Mouse (Mus musculus) MEL (cell line): ENCODE measurements around the gene Dusp13. TPM values are rescaled to one million over a fixed set of nuclear protein-coding genes. Genes with fewer than 3 reads are reported as not detected.

Experiments
- DNase-seq: peaks from one replicate; pipeline ENCODE4 v3.0.0; 2011; ENCODE audit warnings: low read depth, low spot score
- H3K27ac ChIP-seq: 2 replicates; pipeline ENCODE4 v1.5.1; 2012; ENCODE audit warnings: low read depth, mild to moderate bottlenecking, control low read depth, low read length, moderate library complexity; ENCODE audit not compliant: control insufficient read depth
- H3K27me3 ChIP-seq, 2 experiments: fragments of 150-350 bp in 1 of 2; sonication (generic) in 1 of 2; 2 replicates each; pipeline ENCODE4 v1.6.1; 2012; ENCODE audit warnings: low read length in 2 of 2, mild to moderate bottlenecking in 2 of 2, improper control_type of control experiment in 1 of 2, moderate library complexity in 1 of 2; ENCODE audit not compliant: insufficient read depth in 2 of 2, control insufficient read depth in 1 of 2
- H3K36me3 ChIP-seq, 2 experiments: 2 replicates each; pipeline ENCODE4 v1.6.1; 2012 to 2014; ENCODE audit warnings: low read length in 2 of 2, improper control_type of control experiment in 1 of 2, inconsistent platforms in 1 of 2, mild to moderate bottlenecking in 1 of 2; ENCODE audit not compliant: insufficient read depth in 2 of 2, control insufficient read depth in 1 of 2
- H3K4me1 ChIP-seq, 2 experiments: fragments of 150-350 bp in 1 of 2; sonication (generic) in 1 of 2; 2 replicates each; pipeline ENCODE4 v1.6.1; 2012; ENCODE audit warnings: low read length in 2 of 2, improper control_type of control experiment in 1 of 2, mild to moderate bottlenecking in 1 of 2; ENCODE audit not compliant: insufficient read depth in 2 of 2, control insufficient read depth in 1 of 2
- H3K4me3 ChIP-seq, 2 experiments: fragments of 150-350 bp in 1 of 2; sonication (generic) in 1 of 2; 2 replicates each; pipeline ENCODE4 v1.5.1; 2012; ENCODE audit warnings: low read depth in 2 of 2, low read length in 2 of 2, mild to moderate bottlenecking in 2 of 2, moderate library complexity in 2 of 2, control low read depth in 1 of 2, improper control_type of control experiment in 1 of 2; ENCODE audit not compliant: control insufficient read depth in 1 of 2, insufficient read depth in 1 of 2
- H3K79me2 ChIP-seq: 2 replicates; pipeline ENCODE4 v1.6.1; 2012; ENCODE audit warnings: mild to moderate bottlenecking, low read length, moderate library complexity; ENCODE audit not compliant: control insufficient read depth, poor library complexity, insufficient read depth
- H3K9ac ChIP-seq: 2 replicates; pipeline ENCODE4 v1.6.1; 2012; ENCODE audit warnings: low read depth, mild to moderate bottlenecking, control low read depth, low read length, moderate library complexity; ENCODE audit not compliant: control insufficient read depth, poor library complexity, severe bottlenecking
- H3K9me3 ChIP-seq: fragments of 150-350 bp; sonication (generic); replicated peaks from 2 replicates; pipeline ENCODE4 v1.6.1; 2012; ENCODE audit warnings: mild to moderate bottlenecking, low read length, improper control_type of control experiment, moderate library complexity; ENCODE audit not compliant: insufficient read depth
- BHLHE40 ChIP-seq: IDR thresholded peaks from 2 replicates; pipeline ENCODE4 v1.6.1; 2012; ENCODE audit warnings: low read depth, mild to moderate bottlenecking, inconsistent platforms, low read length, improper control_type of control experiment, borderline replicate concordance
- CHD2 ChIP-seq: IDR thresholded peaks from 2 replicates; pipeline ENCODE4 v1.6.1; 2011; ENCODE audit warnings: low read length, improper control_type of control experiment
- CTCF ChIP-seq, 3 experiments: IDR thresholded peaks in 2 of 3; conservative IDR thresholded peaks in 1 of 3; 2 replicates each; pipeline ENCODE4 v1.5.1; 2011 to 2012; ENCODE audit warnings: low read length in 3 of 3, low read depth in 2 of 3, mild to moderate bottlenecking in 2 of 3, improper control_type of control experiment in 1 of 3, inconsistent platforms in 1 of 3, mixed read lengths in 1 of 3, moderate library complexity in 1 of 3; ENCODE audit not compliant: control insufficient read depth in 1 of 3, insufficient read depth in 1 of 3, poor library complexity in 1 of 3, severe bottlenecking in 1 of 3
- E2F4 ChIP-seq: IDR thresholded peaks from 2 replicates; pipeline ENCODE4 v1.6.1; 2011; ENCODE audit warnings: low read depth, low read length, improper control_type of control experiment, borderline replicate concordance
- ELF1 ChIP-seq: IDR thresholded peaks from 2 replicates; pipeline ENCODE4 v1.6.1; 2014; ENCODE audit warnings: low read depth, mild to moderate bottlenecking, inconsistent platforms, low read length, improper control_type of control experiment, moderate library complexity
- EP300 ChIP-seq, 2 experiments: IDR thresholded peaks; 2 replicates each; pipeline ENCODE4 v1.6.1; 2011; ENCODE audit warnings: improper control_type of control experiment in 2 of 2, low read length in 2 of 2, low read depth in 1 of 2, mild to moderate bottlenecking in 1 of 2
- ETS1 ChIP-seq: IDR thresholded peaks from 2 replicates; pipeline ENCODE4 v1.6.1; 2012; ENCODE audit warnings: low read depth, mild to moderate bottlenecking, inconsistent platforms, low read length, improper control_type of control experiment, moderate library complexity
- KAT2A ChIP-seq: conservative IDR thresholded peaks from 2 replicates; pipeline ENCODE4 v1.6.1; 2012; ENCODE audit warnings: low read depth, low read length, improper control_type of control experiment, inconsistent platforms
- MAX ChIP-seq: IDR thresholded peaks from 2 replicates; pipeline ENCODE4 v1.6.1; 2011; ENCODE audit warnings: low read length, improper control_type of control experiment
- MXI1 ChIP-seq: IDR thresholded peaks from 2 replicates; pipeline ENCODE4 v1.6.1; 2011; ENCODE audit warnings: mild to moderate bottlenecking, low read depth, low read length, improper control_type of control experiment
- MYB ChIP-seq: IDR thresholded peaks from 2 replicates; pipeline ENCODE4 v1.6.1; 2011; ENCODE audit warnings: mild to moderate bottlenecking, low read depth, low read length, improper control_type of control experiment
- NRF1 ChIP-seq: IDR thresholded peaks from 2 replicates; pipeline ENCODE4 v1.6.1; 2014; ENCODE audit warnings: low read depth, mild to moderate bottlenecking, inconsistent platforms, low read length, improper control_type of control experiment, moderate library complexity; ENCODE audit not compliant: poor library complexity, insufficient read depth, severe bottlenecking
- POLR2AphosphoS2 ChIP-seq: IDR thresholded peaks from 2 replicates; pipeline ENCODE4 v1.6.1; 2011; ENCODE audit warnings: low read length, improper control_type of control experiment
- RAD21 ChIP-seq: IDR thresholded peaks from 2 replicates; pipeline ENCODE4 v1.6.1; 2011; ENCODE audit warnings: mild to moderate bottlenecking, low read depth, low read length, improper control_type of control experiment
- RCOR1 ChIP-seq: IDR thresholded peaks from 2 replicates; pipeline ENCODE4 v1.6.1; 2012; ENCODE audit warnings: low read depth, mild to moderate bottlenecking, inconsistent platforms, low read length, improper control_type of control experiment
- SMC3 ChIP-seq: IDR thresholded peaks from 2 replicates; pipeline ENCODE4 v1.6.1; 2011; ENCODE audit warnings: low read depth, low read length, improper control_type of control experiment
- TBP ChIP-seq: IDR thresholded peaks from 2 replicates; pipeline ENCODE4 v1.8.0; 2011; ENCODE audit warnings: low read depth, low read length, improper control_type of control experiment
- ZKSCAN1 ChIP-seq: IDR thresholded peaks from 2 replicates; pipeline ENCODE4 v1.6.1; 2012; ENCODE audit warnings: low read depth, mild to moderate bottlenecking, inconsistent platforms, low read length, improper control_type of control experiment, moderate library complexity
- ZNF384 ChIP-seq: IDR thresholded peaks from 2 replicates; pipeline ENCODE4 v1.6.1; 2012; ENCODE audit warnings: low read depth, mild to moderate bottlenecking, inconsistent platforms, low read length, improper control_type of control experiment
- polyA plus RNA-seq, 2 experiments: library from polyadenylated mRNA; stranded (reverse) in 1 of 2; unstranded in 1 of 2; fragments of >175 nt in 1 of 2; fragments of >200 nt in 1 of 2; gene quantifications; 2 replicates each; pipeline versions ENCODE4 v1.2.1 to v1.2.4; 2012; ENCODE audit warnings: low replicate concordance in 2 of 2, low read depth in 1 of 2; ENCODE audit not compliant: insufficient read length in 2 of 2, insufficient read depth in 1 of 2, missing spikeins in 1 of 2
- total RNA-seq: library from RNA; depleted of rRNA; stranded (reverse); fragments of 300-350 nt; gene quantifications from 2 replicates; pipeline ENCODE4 v1.2.3, GENCODE M21; 2012

Gene Dusp13
- total and polyA plus RNA-seq, 3 experiments: 0.08 TPM; not detected in 2

DNA sequence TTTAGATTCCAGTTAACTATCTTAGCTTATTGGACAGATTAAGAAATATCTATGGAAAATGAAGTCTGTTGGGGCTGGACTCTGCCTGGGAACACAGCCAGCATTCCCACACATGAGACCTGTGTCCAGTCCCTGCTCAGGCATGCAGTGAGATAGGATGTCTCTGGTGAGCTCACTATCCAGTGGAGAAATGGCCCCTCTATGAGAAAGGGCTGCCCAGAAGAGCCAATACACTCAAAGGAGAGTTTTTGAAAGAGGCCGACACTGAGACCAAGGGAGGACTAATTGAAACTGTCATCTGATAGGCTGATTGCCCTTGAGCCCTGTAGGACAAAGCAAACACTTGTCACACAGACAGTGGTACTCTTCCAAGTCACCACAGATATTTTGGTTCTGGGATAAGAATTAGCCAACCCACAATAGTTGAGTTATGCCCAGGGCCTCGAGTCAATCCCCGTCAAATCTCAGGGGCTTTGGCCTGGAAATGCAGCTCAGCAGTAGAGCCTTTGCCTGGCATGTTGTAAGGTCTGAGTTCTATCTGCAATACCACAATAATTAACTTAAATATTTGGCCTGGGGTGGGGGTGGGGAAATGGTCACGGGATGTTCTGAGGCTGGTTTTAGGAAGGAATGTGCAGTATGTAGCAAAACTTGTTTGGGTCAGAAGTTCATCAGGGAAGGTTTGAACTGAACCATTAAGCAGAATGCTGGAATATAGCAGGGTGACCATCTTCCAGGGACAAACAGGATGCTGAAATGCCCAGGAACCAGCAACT is 30.4 kb downstream of the Dusp13 start:
- DNase-seq: no peak
- TF ChIP-seq RAD21 (no peak), POLR2AphosphoS2 (no peak), SMC3 (no peak), NRF1 (no peak), ETS1 (no peak), ZKSCAN1 (no peak), MAX (no peak), E2F4 (no peak), KAT2A (no peak), CTCF (IDR thresholded peaks at IDR 0.05 in 2 of 3, conservative IDR thresholded peaks at IDR 0.05 in 1 of 3; ENCODE audit: control insufficient read depth in 1 of 3, insufficient read depth in 1 of 3, low read depth in 2 of 3, low read length in 3 of 3, poor library complexity in 1 of 3, severe bottlenecking in 1 of 3) (no peak), RCOR1 (no peak), MYB (no peak)

GRCm38 (mm10) chr14:21719646-21720383 is 31.2 kb downstream of the Dusp13 start:
- Histone ChIP-seq H3K27me3 (peaks cover 9 to 19% of the 10 kb centered on the region in 2 experiments), H3K9ac (no peak overlapping the region)

More for the DNA sequence above, 30.4 kb downstream of the Dusp13 start:
- no peak overlapping the region for H3K4me3 ChIP-seq
- H3K27ac ChIP-seq: no peak overlapping the region
- peaks cover 7 to 19% of the 10 kb centered on the region in 2 experiments for H3K27me3 ChIP-seq
- no peaks in the 10 kb centered on the region for H3K9me3 ChIP-seq
- H3K4me1 ChIP-seq: no peaks in the 10 kb centered on the region; a peak in 1 of 4 replicates
- no peaks in the 10 kb centered on the region for H3K36me3 ChIP-seq
- no peak overlapping the region for H3K9ac ChIP-seq
- no peaks in the 10 kb centered on the region for H3K79me2 ChIP-seq

More at GRCm38 (mm10) chr14:21719646-21720383, 31.2 kb downstream of the Dusp13 start:
- Histone ChIP-seq H3K4me3 (no peak overlapping the region), H3K4me1 (no peaks in the 10 kb centered on the region; a peak in 1 of 4 replicates), H3K27ac (no peak overlapping the region), H3K9me3 (no peaks in the 10 kb centered on the region), H3K79me2 (no peaks in the 10 kb centered on the region), H3K36me3 (no peaks in the 10 kb centered on the region)
- no peak for DNase-seq
- no peak for TF ChIP-seq ELF1
- no peak for TF ChIP-seq EP300 (IDR thresholded peaks at IDR 0.05; ENCODE audit: low read depth in 1 of 2, low read length in 2 of 2)
- no peak for TF ChIP-seq RCOR1
- TF ChIP-seq POLR2AphosphoS2: no peak
- no peak for TF ChIP-seq BHLHE40
- TF ChIP-seq MXI1: no peak
- no peak for TF ChIP-seq CHD2
- TF ChIP-seq ZNF384: no peak
- no peak for TF ChIP-seq TBP
